Mouse (Mus musculus): Measurements from ENCODE around the gene Stxbp4. TPM values are rescaled to one million over a fixed set of nuclear protein-coding genes. Genes with fewer than 3 reads are reported as not detected.

The Stxbp4 gene
- total and polyA plus RNA-seq, 2 experiments from 2014 or later = 9.1 to 9.9 TPM

- H3K27me3 ChIP-seq (ENCODE audit: insufficient read depth, low read length) = no peaks in the 10 kb centered on the region
- H3K4me2 ChIP-seq (ENCODE audit: low read depth, low read length) = no peak overlapping the region
- no peaks in the 10 kb centered on the region for H3K36me3 ChIP-seq (ENCODE audit: insufficient read depth, low read length)
- 43% methylated on average over 5 of the region's 5 CpGs for WGBS
- H3K9me3 ChIP-seq (ENCODE audit: low read length) = no peaks in the 10 kb centered on the region
- no peak for TF ChIP-seq CTCF (IDR thresholded peaks at IDR 0.05; ENCODE audit: low read depth)
- DNase-seq (ENCODE audit: low spot score) (peak; percentile 5), ATAC-seq (no peak)
- no peak overlapping the region for H3K27ac ChIP-seq
- H3K4me3 ChIP-seq (ENCODE audit: low read length) = no peak overlapping the region
- no peaks in the 10 kb centered on the region for H3K4me1 ChIP-seq (ENCODE audit: insufficient read depth, low read length)
- no peak overlapping the region for H3K9ac ChIP-seq (replicated peaks; ENCODE audit: low read length)
Measured at GRCm38 (mm10) chr11:90512538-90513219, 125.2 kb downstream of the Stxbp4 start.

- H3K4me2 ChIP-seq (ENCODE audit: low read depth, low read length) = no peak overlapping the region
- no peaks in the 10 kb centered on the region for H3K27me3 ChIP-seq (ENCODE audit: insufficient read depth, low read length)
- no peaks in the 10 kb centered on the region for H3K36me3 ChIP-seq (ENCODE audit: insufficient read depth, low read length)
- WGBS = 53% methylated on average over 4 of the region's 4 CpGs
- no peaks in the 10 kb centered on the region for H3K9me3 ChIP-seq (ENCODE audit: low read length)
- H3K4me3 ChIP-seq (ENCODE audit: low read length) = no peak overlapping the region
- ATAC-seq = no peak
- peak; percentile 62 for DNase-seq (ENCODE audit: low spot score)
- TF ChIP-seq CTCF (IDR thresholded peaks at IDR 0.05; ENCODE audit: low read depth) = no peak
- H3K9ac ChIP-seq (replicated peaks; ENCODE audit: low read length) = no peak overlapping the region
- no peaks in the 10 kb centered on the region; the same call in 1 of the 2 replicates for H3K4me1 ChIP-seq (ENCODE audit: insufficient read depth, low read length)
- H3K27ac ChIP-seq = peak overlapping the region; percentile 7; the same call in 1 of the 2 replicates
Measured at GRCm38 (mm10) chr11:90501846-90502245, 136.0 kb downstream of the Stxbp4 start.

- H3K9me3 ChIP-seq (ENCODE audit: low read length) = no peaks in the 10 kb centered on the region
- H3K27me3 ChIP-seq (ENCODE audit: insufficient read depth, low read length) = no peaks in the 10 kb centered on the region
- H3K4me1 ChIP-seq (ENCODE audit: insufficient read depth, low read length) = no peaks in the 10 kb centered on the region; the same call in 1 of the 2 replicates
- H3K36me3 ChIP-seq (ENCODE audit: insufficient read depth, low read length) = no peaks in the 10 kb centered on the region
- no peak for DNase-seq (ENCODE audit: low spot score)
- 94% methylated on average over 6 of the region's 6 CpGs for WGBS
- TF ChIP-seq CTCF (IDR thresholded peaks at IDR 0.05; ENCODE audit: low read depth) = no peak
- ATAC-seq = no peak
- H3K9ac ChIP-seq (replicated peaks; ENCODE audit: low read length) = no peak overlapping the region
- no peak overlapping the region for H3K4me3 ChIP-seq (ENCODE audit: low read length)
- H3K27ac ChIP-seq = no peak overlapping the region
- H3K4me2 ChIP-seq (ENCODE audit: low read depth, low read length) = no peak overlapping the region
Measured at GRCm38 (mm10) chr11:90499918-90500317, 138.0 kb downstream of the Stxbp4 start.

GRCm38 (mm10) chr11:90498461-90498860 is 139.4 kb downstream of the Stxbp4 start:
- no peaks in the 10 kb centered on the region for H3K36me3 ChIP-seq (ENCODE audit: insufficient read depth, low read length)
- no peak overlapping the region for H3K27ac ChIP-seq
- H3K27me3 ChIP-seq (ENCODE audit: insufficient read depth, low read length) = no peaks in the 10 kb centered on the region
- no peak overlapping the region for H3K4me3 ChIP-seq (ENCODE audit: low read length)
- H3K4me2 ChIP-seq (ENCODE audit: low read depth, low read length) = no peak overlapping the region
- H3K9ac ChIP-seq (replicated peaks; ENCODE audit: low read length) = no peak overlapping the region
- no peaks in the 10 kb centered on the region; the same call in 1 of the 2 replicates for H3K4me1 ChIP-seq (ENCODE audit: insufficient read depth, low read length)
- H3K9me3 ChIP-seq (ENCODE audit: low read length) = no peaks in the 10 kb centered on the region
- 44% methylated on average over 5 of the region's 5 CpGs for WGBS
- no peak for TF ChIP-seq CTCF (IDR thresholded peaks at IDR 0.05; ENCODE audit: low read depth)
- ATAC-seq (no peak), DNase-seq (ENCODE audit: low spot score) (peak; percentile 40)

- Histone ChIP-seq H3K36me3 (ENCODE audit: insufficient read depth, low read length) (no peaks in the 10 kb centered on the region), H3K4me3 (ENCODE audit: low read length) (no peak overlapping the region), H3K4me2 (ENCODE audit: low read depth, low read length) (no peak overlapping the region), H3K9me3 (ENCODE audit: low read length) (no peaks in the 10 kb centered on the region), H3K27ac (no peak overlapping the region), H3K4me1 (ENCODE audit: insufficient read depth, low read length) (no peaks in the 10 kb centered on the region), H3K9ac (replicated peaks; ENCODE audit: low read length) (no peak overlapping the region), H3K27me3 (ENCODE audit: insufficient read depth, low read length) (no peaks in the 10 kb centered on the region)
- no peak for TF ChIP-seq CTCF (IDR thresholded peaks at IDR 0.05; ENCODE audit: low read depth)
- 42% methylated on average over 1 of the region's 1 CpGs for WGBS
- ATAC-seq (no peak), DNase-seq (ENCODE audit: low spot score) (no peak)
Measured at GRCm38 (mm10) chr11:90494981-90495380, 142.9 kb downstream of the Stxbp4 start.

- Histone ChIP-seq H3K36me3 (ENCODE audit: insufficient read depth, low read length) (no peaks in the 10 kb centered on the region; the same call in 1 of the 2 replicates), H3K27ac (no peak overlapping the region), H3K4me3 (ENCODE audit: low read length) (no peak overlapping the region), H3K27me3 (ENCODE audit: insufficient read depth, low read length) (no peaks in the 10 kb centered on the region), H3K9me3 (ENCODE audit: low read length) (no peaks in the 10 kb centered on the region), H3K4me1 (ENCODE audit: insufficient read depth, low read length) (no peaks in the 10 kb centered on the region), H3K9ac (replicated peaks; ENCODE audit: low read length) (no peak overlapping the region), H3K4me2 (ENCODE audit: low read depth, low read length) (no peak overlapping the region)
- WGBS = 95% methylated on average over 4 of the region's 4 CpGs
- no peak for TF ChIP-seq CTCF (IDR thresholded peaks at IDR 0.05; ENCODE audit: low read depth)
- ATAC-seq (no peak), DNase-seq (ENCODE audit: low spot score) (no peak)
Measured at GRCm38 (mm10) chr11:90492511-90492910, 145.4 kb downstream of the Stxbp4 start.

- ATAC-seq = no peak
- Histone ChIP-seq H3K36me3 (ENCODE audit: insufficient read depth, low read length) (no peaks in the 10 kb centered on the region; the same call in 1 of the 2 replicates), H3K4me3 (ENCODE audit: low read length) (no peak overlapping the region), H3K9me3 (ENCODE audit: low read length) (no peaks in the 10 kb centered on the region), H3K27me3 (ENCODE audit: insufficient read depth, low read length) (no peaks in the 10 kb centered on the region), H3K27ac (no peak overlapping the region), H3K9ac (replicated peaks; ENCODE audit: low read length) (no peak overlapping the region), H3K4me2 (ENCODE audit: low read depth, low read length) (no peak overlapping the region), H3K4me1 (ENCODE audit: insufficient read depth, low read length) (0 out of 2 replicates have a peak, but pooled peaks cover 3% of the 10 kb centered on the region)
- WGBS = 93% methylated on average over 10 of the region's 10 CpGs
- DNase-seq (ENCODE audit: low spot score) = no peak
- TF ChIP-seq CTCF (IDR thresholded peaks at IDR 0.05; ENCODE audit: low read depth) = no peak
Measured at GRCm38 (mm10) chr11:90489166-90489565, 148.7 kb downstream of the Stxbp4 start.

Measured in hindbrain, postnatal 0 days (tissue).